Mouse (Mus musculus) kidney, postnatal 14 days (tissue): ENCODE measurements around the gene Zeb2.

ENCODE experiments used
- DNase-seq: peaks from one replicate; pipeline ENCODE4 v3.0.0; 2022; ENCODE audit warnings: mixed read lengths

Zeb2 gene

GRCm38 (mm10) chr2:45094371-45094967 is 22.7 kb downstream of the Zeb2 start:
- DNase-seq: no peak

DNA sequence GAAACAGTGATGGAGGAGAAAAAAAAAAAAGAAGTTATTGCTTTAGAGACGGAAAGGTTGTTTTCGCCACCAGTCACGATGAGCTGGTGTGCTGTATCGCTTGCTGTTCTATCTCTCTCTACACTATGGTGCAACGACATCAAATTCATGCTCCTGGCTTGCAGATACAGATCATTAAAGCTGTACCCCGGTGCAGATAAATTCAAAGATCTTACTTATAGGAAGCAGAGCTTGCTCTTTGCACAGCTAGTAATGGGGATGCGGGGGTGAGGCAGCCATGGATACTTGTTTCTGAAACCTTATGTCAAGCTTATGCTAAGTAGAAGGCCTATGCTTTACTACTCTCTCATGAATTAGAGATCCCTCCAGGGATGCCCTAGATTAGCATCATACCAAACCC is 23.7 kb downstream of the Zeb2 start:
- DNase-seq: no peak

DNA sequence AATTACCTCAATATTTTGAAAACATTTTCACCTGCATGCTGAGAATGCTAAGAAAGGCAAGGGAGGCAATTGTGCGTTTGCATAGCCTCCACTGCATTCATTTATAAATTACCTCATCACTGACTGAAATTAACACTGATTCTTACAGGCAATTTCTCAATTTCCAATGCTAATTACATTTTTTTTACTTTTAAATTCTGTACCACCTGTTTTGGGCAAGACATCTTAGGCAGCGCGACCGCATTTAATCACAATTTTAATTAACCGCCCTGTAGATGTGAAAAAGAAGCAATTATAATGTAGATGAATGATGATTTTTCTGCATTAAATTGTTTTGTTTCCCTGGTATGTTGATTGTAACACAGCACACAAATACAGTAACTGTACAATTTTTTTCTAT is 24.5 kb downstream of the Zeb2 start:
- no peak for DNase-seq

- DNase-seq: no peak
Measured at GRCm38 (mm10) chr2:45090529-45091297, 26.5 kb downstream of the Zeb2 start.

DNA sequence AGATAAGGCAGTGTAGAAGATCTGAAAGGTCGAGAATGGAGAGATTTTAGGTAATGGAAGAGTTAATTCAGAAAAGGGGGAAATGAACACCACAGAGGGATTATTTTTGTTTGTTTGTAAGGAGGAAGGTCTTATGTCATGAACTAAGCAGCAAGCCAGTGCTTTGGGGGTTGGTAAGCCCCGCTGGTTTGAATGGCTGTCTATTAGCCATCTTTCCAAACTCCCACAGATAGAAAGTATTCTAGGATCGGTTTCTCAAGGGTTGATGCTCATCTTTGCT is 28.0 kb downstream of the Zeb2 start:
- no peak for DNase-seq

- no peak for DNase-seq
Measured at GRCm38 (mm10) chr2:45088435-45089250, 28.6 kb downstream of the Zeb2 start.

DNA sequence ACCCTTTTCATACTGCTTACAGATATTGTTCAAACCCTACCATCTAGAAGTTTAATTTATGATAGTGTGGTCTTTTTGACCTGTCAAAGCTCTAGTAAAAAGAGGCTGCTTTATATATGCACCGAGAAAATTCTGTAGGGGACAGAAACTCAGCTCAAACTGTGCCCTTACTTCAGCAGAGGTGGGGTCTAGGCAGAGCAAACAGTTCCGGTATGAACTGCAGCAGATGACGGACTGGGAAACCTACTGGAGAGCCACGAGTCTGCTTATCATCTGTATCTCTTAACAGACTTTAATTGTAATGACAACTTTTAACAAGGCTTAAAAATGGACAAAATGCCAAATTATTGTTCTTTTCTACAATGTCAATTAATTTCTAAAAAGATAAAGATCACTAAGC is 30.0 kb downstream of the Zeb2 start:
- DNase-seq: no peak

DNA sequence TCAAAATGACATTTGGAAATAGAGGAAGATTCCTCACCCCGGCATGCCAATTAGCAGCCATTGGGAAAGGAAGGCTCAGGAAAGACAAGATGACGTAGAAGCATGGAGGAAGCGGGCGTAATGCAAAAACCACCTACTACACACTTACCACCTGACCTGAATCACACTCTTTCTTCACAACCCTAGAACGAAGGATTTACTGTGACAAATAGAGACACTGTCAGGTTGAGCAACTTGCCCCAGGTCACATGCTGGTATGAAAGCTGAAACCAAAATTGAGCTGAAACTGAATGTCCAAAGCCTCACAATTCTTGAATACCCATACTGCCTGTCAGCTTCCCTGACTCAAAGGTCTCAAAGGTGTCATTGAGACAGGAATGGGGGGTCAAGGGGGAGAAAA is 31.5 kb downstream of the Zeb2 start:
- DNase-seq: no peak

GRCm38 (mm10) chr2:45083042-45083441 is 34.2 kb downstream of the Zeb2 start:
- no peak for DNase-seq

DNA sequence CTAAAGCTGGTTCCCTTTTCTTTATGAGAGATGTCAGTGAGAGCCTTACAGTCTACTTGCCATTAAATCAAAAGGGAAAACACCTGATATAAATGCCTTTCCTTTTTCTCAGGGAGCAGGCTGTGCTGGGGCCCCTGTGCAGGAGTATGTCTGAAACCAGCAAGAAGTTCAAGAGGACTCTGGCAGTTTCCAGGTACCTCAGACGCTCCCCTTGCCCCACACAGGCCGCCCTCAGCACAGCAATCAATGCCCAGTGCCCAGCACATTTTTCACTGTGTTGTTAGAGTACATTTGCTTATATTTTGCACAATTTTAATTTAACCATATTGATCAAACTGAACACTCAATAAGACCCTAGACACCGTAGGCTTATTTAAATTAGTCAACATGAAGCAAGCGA is 35.6 kb downstream of the Zeb2 start:
- DNase-seq: no peak

DNA sequence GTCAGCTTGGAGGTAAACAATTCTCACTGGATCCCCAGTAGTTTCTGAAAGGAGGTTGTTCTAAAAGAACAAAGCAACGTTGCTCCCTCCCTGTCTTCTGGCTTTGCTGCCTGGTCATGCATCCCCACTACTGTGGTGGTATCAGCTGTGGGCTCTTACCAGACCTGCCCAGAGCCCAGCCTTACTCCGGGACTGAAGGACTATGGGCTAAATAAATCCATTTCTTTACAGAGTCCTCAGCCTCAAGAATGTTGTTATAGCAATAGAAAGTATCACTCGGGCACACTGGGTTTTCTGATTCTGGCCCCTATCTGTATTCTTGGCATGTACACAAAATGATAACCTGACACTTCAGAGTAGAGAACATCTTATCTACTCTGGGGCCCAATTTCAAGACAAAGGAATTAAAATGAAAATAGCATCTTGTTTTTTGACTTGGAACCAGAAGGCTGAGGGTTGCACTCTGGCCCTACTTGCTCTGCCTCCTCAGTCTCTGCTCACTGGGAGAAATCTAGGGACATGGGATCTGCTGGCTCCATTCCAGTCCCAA is 39.2 kb downstream of the Zeb2 start:
- DNase-seq: no peak

GRCm38 (mm10) chr2:45077383-45077782 is 39.8 kb downstream of the Zeb2 start:
- DNase-seq: no peak

GRCm38 (mm10) chr2:45073025-45073424 is 44.2 kb downstream of the Zeb2 start:
- DNase-seq: no peak

DNA sequence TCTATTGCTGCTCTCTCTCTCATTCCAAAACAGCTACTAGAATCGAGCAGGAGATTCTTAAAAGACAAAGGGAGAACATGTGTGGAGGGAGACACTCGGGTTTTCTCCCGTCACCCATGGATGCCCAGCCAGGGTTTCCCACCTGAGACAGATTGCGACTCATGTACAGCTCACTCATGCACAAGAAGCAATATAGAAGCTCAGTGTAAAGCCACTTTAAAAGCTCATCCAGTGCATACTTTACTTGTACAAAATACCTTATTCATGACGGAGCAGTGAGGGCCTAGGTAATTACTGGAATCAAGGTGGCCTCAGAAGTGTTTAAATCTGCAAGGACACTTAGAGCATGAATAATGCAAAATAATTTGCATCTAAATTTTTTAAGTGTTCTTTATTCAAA is 45.9 kb downstream of the Zeb2 start:
- DNase-seq: no peak

- DNase-seq: no peak
Measured at GRCm38 (mm10) chr2:45070612-45071276, 46.5 kb downstream of the Zeb2 start.

- no peak for DNase-seq
Measured at GRCm38 (mm10) chr2:45068792-45069550, 48.2 kb downstream of the Zeb2 start.

DNA sequence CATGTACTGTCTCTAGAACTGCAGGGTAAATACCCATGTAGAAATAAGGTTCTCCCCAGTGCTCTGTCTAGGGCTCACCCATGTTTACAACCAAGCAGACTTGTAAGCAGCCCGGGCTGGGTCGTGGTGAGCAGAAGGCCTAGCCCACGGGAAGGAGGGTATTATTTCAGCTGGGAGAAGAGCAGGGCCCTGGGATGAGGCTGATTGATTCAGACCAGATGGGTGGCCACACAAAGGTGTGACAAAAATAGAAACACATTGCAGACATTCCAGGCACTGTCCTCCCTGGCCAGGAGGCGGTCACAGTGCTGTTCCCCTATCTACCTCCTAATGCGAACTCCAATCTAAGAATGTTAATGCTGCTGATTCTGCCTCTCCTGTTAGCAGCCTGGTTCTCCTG is 50.1 kb downstream of the Zeb2 start:
- no peak for DNase-seq

DNA sequence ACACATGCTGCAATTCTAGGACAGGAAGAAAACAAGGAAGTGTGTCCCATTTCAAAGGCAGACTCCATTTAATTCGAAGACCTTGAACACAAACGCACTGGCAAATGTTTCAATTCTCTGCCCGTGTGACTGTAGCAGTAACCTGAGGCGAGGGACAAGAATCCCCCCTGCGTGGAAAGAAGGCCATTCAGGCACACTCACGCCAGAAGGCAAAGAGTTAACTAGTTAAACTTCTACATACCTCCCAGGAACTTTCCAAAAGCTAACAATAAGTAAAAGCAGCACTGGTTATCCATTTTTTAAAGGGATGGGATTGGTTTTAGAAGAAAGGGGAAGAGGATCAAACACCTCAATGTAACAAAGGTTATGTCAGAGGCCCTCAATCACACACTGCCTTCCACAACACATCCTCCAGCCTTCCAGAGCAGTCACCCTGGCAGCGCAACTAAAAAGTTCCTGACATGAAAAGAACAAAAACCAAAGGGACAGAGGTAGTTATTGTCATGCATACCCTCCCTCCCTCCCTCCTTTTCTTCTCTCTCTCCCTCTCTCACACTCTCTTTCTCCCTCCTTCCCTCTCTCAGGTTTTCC is 53.8 kb downstream of the Zeb2 start:
- no peak for DNase-seq

GRCm38 (mm10) chr2:45062136-45062535 is 55.1 kb downstream of the Zeb2 start:
- DNase-seq: no peak

DNA sequence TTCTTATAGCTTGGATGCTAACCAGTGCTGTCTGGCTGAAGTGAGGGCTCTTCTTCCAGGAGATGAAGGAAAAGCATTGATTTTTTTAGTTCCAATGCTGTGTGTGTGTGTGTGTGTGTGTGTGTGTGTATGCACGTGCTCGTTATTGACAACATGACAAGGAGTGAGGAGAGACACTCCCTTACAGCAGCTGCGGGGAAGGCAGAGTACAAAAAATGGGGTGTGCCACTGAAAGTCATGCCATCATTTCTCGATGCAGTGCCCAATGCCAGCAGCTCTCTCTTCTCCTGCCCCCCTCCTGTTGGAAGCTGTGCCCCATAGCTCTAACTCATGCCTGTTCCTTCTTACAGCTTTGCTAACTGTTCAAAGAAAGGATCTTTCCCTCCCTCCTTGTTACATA is 56.4 kb downstream of the Zeb2 start:
- DNase-seq: no peak

GRCm38 (mm10) chr2:45060202-45060601 is 57.0 kb downstream of the Zeb2 start:
- DNase-seq: no peak

- no peak for DNase-seq
Measured at GRCm38 (mm10) chr2:45059599-45059998, 57.6 kb downstream of the Zeb2 start.
